8 mouse cellular contexts compared by ENCODE assay signal in the genomic region with DNA sequence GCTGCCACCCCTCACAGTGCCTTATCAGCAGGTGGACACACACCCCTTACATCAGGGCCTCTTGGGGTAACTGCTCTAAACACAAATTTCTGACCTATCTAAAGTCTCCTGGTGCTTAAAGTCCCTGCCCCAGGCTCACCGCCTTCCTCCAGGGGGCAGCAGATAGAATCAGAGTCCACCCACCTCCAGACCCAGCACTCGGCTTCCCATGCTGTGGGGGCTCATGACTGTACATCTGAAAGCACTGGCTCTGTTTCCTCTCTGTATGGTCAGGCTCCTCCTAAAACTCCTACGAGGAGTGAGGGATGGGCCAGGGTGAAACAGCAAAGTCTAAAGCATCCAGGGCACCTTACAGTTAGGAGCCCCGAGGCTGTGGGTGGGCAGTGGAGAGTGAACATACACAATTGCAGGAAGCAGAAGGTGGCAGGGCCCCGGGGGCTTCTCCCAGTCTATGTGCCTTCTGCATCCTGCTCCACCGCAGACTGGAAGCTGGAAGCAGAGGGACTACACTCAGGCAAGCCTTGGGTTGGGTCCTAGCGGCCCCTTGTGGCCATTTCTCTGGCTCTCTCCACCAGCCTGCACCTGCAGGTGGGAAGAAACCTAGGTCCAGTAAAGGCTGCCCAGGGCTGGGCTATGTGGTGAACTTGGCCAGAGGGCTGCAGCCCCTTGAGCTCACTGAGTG. TPM values are rescaled to one million over a fixed set of nuclear protein-coding genes. Genes with fewer than 3 reads are reported as not detected.
DNase-seq lines count a peak whose midpoint lies in the region; ATAC-seq and TF ChIP-seq lines count a peak whose summit lies in the region.

No protein-coding gene starts in this region.

- TF ChIP-seq POLR2A in cerebellum, adult 2 months (IDR thresholded peaks at IDR 0.05; ENCODE audit: borderline replicate concordance, insufficient read depth, low read length), result no peak

- no peak overlapping the region for H3K4me3 ChIP-seq in cerebellum, adult 2 months (replicated peaks; ENCODE audit: insufficient read depth, low read depth, low read length)
- no peak overlapping the region for H3K4me3 ChIP-seq in forebrain, postnatal 0 days (ENCODE audit: low read depth, low read length)
- 0 out of 2 replicates have a peak overlapping the region, but pooled peaks have one; percentile 9 for H3K4me3 ChIP-seq in hindbrain, embryonic 10.5 days
- H3K4me3 ChIP-seq in lung, embryonic 14.5 days (ENCODE audit: low read depth, low read length), result no peak overlapping the region

- H3K27ac ChIP-seq in cerebellum, adult 2 months (ENCODE audit: insufficient read depth, low read length), result no peak overlapping the region
- no peak overlapping the region for H3K27ac ChIP-seq in forebrain, postnatal 0 days (ENCODE audit: low read depth, low read length)
- peak overlapping the region; percentile 57 for H3K27ac ChIP-seq in hindbrain, embryonic 10.5 days
- no peak overlapping the region for H3K27ac ChIP-seq in lung, embryonic 14.5 days (ENCODE audit: low read depth)

- 12% methylated on average over 7 of the region's 7 CpGs for WGBS in cerebellum, adult 2 months
- WGBS in forebrain, postnatal 0 days, result 14% methylated on average over 7 of the region's 7 CpGs
- WGBS in hindbrain, embryonic 10.5 days, result 16% methylated on average over 7 of the region's 7 CpGs
- WGBS in lung, embryonic 14.5 days, result 11% methylated on average over 7 of the region's 7 CpGs

- no peaks in the 10 kb centered on the region for H3K9me3 ChIP-seq in forebrain, postnatal 0 days (ENCODE audit: low read length)
- no peaks in the 10 kb centered on the region for H3K9me3 ChIP-seq in hindbrain, embryonic 10.5 days
- H3K9me3 ChIP-seq in lung, embryonic 14.5 days (ENCODE audit: low read depth, low read length), result no peaks in the 10 kb centered on the region

- H3K4me1 ChIP-seq in cerebellum, adult 2 months (ENCODE audit: control insufficient read depth, insufficient read depth, low read length), result peaks cover 3% of the 10 kb centered on the region; the same call in 1 of the 2 replicates
- no peaks in the 10 kb centered on the region for H3K4me1 ChIP-seq in forebrain, postnatal 0 days (ENCODE audit: insufficient read depth)
- H3K4me1 ChIP-seq in hindbrain, embryonic 10.5 days (replicated peaks), result peaks cover 36% of the 10 kb centered on the region
- H3K4me1 ChIP-seq in lung, embryonic 14.5 days (ENCODE audit: insufficient read depth), result peaks cover 2% of the 10 kb centered on the region; the same call in 1 of the 2 replicates

- H3K36me3 ChIP-seq in forebrain, postnatal 0 days (ENCODE audit: insufficient read depth), result no peaks in the 10 kb centered on the region
- H3K36me3 ChIP-seq in hindbrain, embryonic 10.5 days, result no peaks in the 10 kb centered on the region
- no peaks in the 10 kb centered on the region for H3K36me3 ChIP-seq in lung, embryonic 14.5 days (ENCODE audit: insufficient read depth)

- H3K4me2 ChIP-seq in forebrain, postnatal 0 days (ENCODE audit: low read depth), result no peak overlapping the region
- H3K4me2 ChIP-seq in lung, embryonic 14.5 days, result 0 out of 2 replicates have a peak overlapping the region, but pooled peaks have one; percentile 16

- peak; percentile 92 for TF ChIP-seq CTCF in cerebellum, adult 2 months (IDR thresholded peaks at IDR 0.05; ENCODE audit: borderline replicate concordance, insufficient read depth, low read depth, low read length)
- TF ChIP-seq CTCF in forebrain, postnatal 0 days (IDR thresholded peaks at IDR 0.05; ENCODE audit: low read depth), result peak; percentile 92
- peak; percentile 92 for TF ChIP-seq CTCF in lung, embryonic 14.5 days (IDR thresholded peaks at IDR 0.05; ENCODE audit: low read depth)

- peak; percentile 79 for DNase-seq in MN1 (ENCODE audit: low spot score)
- peak; percentile 73 to 83 for DNase-seq in cerebellum, adult 2 months
- peak; percentile 87 for DNase-seq in forebrain, postnatal 0 days
- DNase-seq in hindbrain, embryonic 10.5 days (ENCODE audit: low spot score), result peak; percentile 86
- DNase-seq in layer of hippocampus, adult 9-10 months (ENCODE audit: low spot score), result peak; percentile 56
- DNase-seq in lung, embryonic 14.5 days, result peak; percentile 93
- DNase-seq in ovary, postnatal 10 days (ENCODE audit: low spot score), result peak; percentile 62
- peak; percentile 37 to 38 for DNase-seq in thymus, postnatal 36 days

- H3K9ac ChIP-seq in forebrain, postnatal 0 days, result no peak overlapping the region
- H3K9ac ChIP-seq in lung, embryonic 14.5 days, result no peak overlapping the region

- no peaks in the 10 kb centered on the region; the same call in 1 of the 2 replicates for H3K27me3 ChIP-seq in cerebellum, adult 2 months (ENCODE audit: control insufficient read depth, insufficient read depth, low read length)
- H3K27me3 ChIP-seq in forebrain, postnatal 0 days (ENCODE audit: insufficient read depth, low read length), result no peaks in the 10 kb centered on the region
- H3K27me3 ChIP-seq in hindbrain, embryonic 10.5 days (ENCODE audit: insufficient read depth, poor library complexity, severe bottlenecking), result peaks cover 30% of the 10 kb centered on the region; the same call in 1 of the 2 replicates
- H3K27me3 ChIP-seq in lung, embryonic 14.5 days (ENCODE audit: insufficient read depth, low read length), result no peaks in the 10 kb centered on the region

- peak; percentile 95 for ATAC-seq in forebrain, postnatal 0 days
- ATAC-seq in lung, embryonic 14.5 days (ENCODE audit: insufficient read depth), result peak; percentile 86

RNA-seq across cellular contexts. Expression of gene Dmrtb1, which starts 31.3 kb away (rescaled TPM):
- polyA plus RNA-seq in cerebellum, adult 2 months (2012; rRNA removed), result 0.47 and 0.51 TPM in 2 replicates
- 9.6 and 14.0 TPM in 2 replicates for total RNA-seq in forebrain, postnatal 0 days (2014; rRNA removed)
- polyA plus RNA-seq in forebrain, postnatal 0 days (2015; fragmentation: Nextera tagmentation; extraction: Ambion mirVana), result 13.6 and 21.7 TPM in 2 replicates
- polyA plus RNA-seq in hindbrain, embryonic 10.5 days (2016; fragmentation: Nextera tagmentation; extraction: Ambion mirVana), result 8.2 and 23.2 TPM in 2 replicates
- polyA plus RNA-seq in lung, embryonic 14.5 days (2014; fragmentation: Nextera tagmentation; extraction: Ambion mirVana), result not detected in 2 replicates

Comparison
In these comparisons a context has a peak if more than half of its experiments do, and no peak if none do; other contexts are left out.
1. DNase-seq: peak in every context shown above with its lines; median percentile 93 in lung, embryonic 14.5 days; 87 in forebrain, postnatal 0 days; 86 in hindbrain, embryonic 10.5 days; 79 in MN1; 78 in cerebellum, adult 2 months; 62 in ovary, postnatal 10 days; 56 in layer of hippocampus, adult 9-10 months; 38 in thymus, postnatal 36 days.